Mouse (Mus musculus): ENCODE measurements around the gene Nell2.

DNA sequence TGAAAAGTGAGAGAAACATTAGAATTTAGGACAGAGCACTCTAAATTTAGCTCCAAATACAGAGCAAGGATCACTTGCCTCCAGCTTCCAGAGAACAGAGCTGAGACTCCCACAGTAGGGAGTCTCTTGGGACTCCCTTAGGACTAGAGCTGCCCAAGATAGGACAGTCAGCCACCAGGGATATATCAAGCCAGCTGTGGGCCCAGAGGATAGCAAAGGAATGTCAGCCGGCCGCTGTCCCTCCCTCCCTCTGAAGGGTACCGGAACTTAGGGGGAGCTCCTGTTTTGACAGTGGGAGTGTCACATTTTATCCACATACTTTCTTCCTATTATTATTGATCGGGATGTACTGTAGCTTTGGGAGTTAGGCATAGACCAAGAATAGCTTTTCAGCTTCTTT is 319.2 kb downstream of the Nell2 start:
- TF ChIP-seq CTCF (conservative IDR thresholded peaks at IDR 0.05; ENCODE audit: low read length): no peak
- no peak for TF ChIP-seq POU5F1 (IDR thresholded peaks at IDR 0.05; ENCODE audit: borderline replicate concordance, low read length)
- no peak for TF ChIP-seq NANOG (IDR thresholded peaks at IDR 0.05; ENCODE audit: borderline replicate concordance, low read length)
